Mouse (Mus musculus): Measurements from ENCODE around the gene Gm10959. TPM values are rescaled to one million over a fixed set of nuclear protein-coding genes. Genes with fewer than 3 reads are reported as not detected.
"Not testable (repeated sequence)": the region's sequence is repeated elsewhere in the genome, so short reads cannot be mapped to it uniquely, and the experiment has no call there.

The Gm10959 gene
- polyA plus RNA-seq (2014; fragmentation: Nextera tagmentation; extraction: Ambion mirVana), result not detected in 2 replicates

DNA sequence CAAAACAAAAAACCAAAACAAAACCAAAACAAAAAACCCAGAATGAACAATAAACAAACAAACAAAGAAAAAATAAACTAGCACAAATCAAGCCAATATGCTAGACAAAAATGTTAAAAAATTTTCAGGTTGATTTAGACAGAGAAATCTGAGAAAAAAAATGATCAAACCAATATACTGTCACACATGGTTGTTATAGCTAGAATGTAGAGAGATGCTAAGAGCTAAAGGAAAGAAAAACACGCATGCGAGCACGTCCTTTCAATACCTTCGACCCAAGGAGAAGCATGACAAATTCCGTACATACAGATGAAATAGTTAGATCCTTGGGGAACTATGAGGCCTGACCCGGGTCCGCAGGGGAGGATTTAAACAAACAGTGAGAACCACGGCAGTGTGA, at the start of gene Gm10959:
Gene Gm10959 (minus strand): TSS at position 101 of the 400 bp plus-strand sequence.
- Histone ChIP-seq H3K36me3 (ENCODE audit: control insufficient read depth, insufficient read depth, low read length) (no peaks in the 10 kb centered on the region), H3K9ac (ENCODE audit: low read length) (no peak within 1 kb of the TSS), H3K4me3 (ENCODE audit: low read depth, low read length) (no peak within 1 kb of the TSS), H3K4me2 (ENCODE audit: low read depth) (no peak within 1 kb of the TSS), H3K27ac (ENCODE audit: low read depth, low read length) (no peak within 1 kb of the TSS), H3K9me3 (ENCODE audit: control insufficient read depth, low read length) (no peaks in the 10 kb centered on the region), H3K4me1 (ENCODE audit: control insufficient read depth, insufficient read depth, low read length) (no peaks in the 10 kb centered on the region), H3K27me3 (ENCODE audit: control insufficient read depth, insufficient read depth, low read length) (no peaks in the 10 kb centered on the region)
- WGBS, result 75% methylated on average over 8 of the region's 8 CpGs
- ATAC-seq (ENCODE audit: insufficient read depth, low FRiP score, low TSS enrichment) (no peak), DNase-seq (ENCODE audit: low spot score) (no peak)

DNA sequence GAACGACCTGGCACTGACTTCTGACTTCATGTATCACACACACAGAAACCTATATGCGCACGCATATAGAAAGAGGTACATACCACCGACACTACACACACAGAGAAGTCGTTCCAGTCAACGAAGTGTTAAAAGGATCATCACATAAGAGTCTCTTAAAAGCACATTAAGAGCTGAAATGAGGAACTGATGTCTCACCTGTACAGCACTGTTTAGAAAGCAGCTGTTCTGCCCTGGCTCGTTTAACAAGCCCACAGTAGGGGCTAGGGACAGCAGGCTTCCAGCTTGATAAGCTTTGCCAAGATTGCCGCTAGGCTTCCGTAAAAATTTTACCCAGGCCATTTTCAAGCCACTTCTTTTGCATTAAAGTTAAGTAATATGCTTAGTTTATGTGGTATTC, 49.2 kb upstream of the Gm10959 start:
- no peaks in the 10 kb centered on the region for H3K4me1 ChIP-seq (ENCODE audit: control insufficient read depth, insufficient read depth, low read length)
- no peak overlapping the region for H3K4me3 ChIP-seq (ENCODE audit: low read depth, low read length)
- H3K9ac ChIP-seq (ENCODE audit: low read length), result no peak overlapping the region
- 90% methylated on average over 9 of the region's 9 CpGs for WGBS
- DNase-seq (ENCODE audit: low spot score) (no peak), ATAC-seq (ENCODE audit: insufficient read depth, low FRiP score, low TSS enrichment) (no peak)
- H3K9me3 ChIP-seq (ENCODE audit: control insufficient read depth, low read length), result no peaks in the 10 kb centered on the region
- no peaks in the 10 kb centered on the region for H3K27me3 ChIP-seq (ENCODE audit: control insufficient read depth, insufficient read depth, low read length)
- H3K4me2 ChIP-seq (ENCODE audit: low read depth), result no peak overlapping the region
- no peak overlapping the region for H3K27ac ChIP-seq (ENCODE audit: low read depth, low read length)
- H3K36me3 ChIP-seq (ENCODE audit: control insufficient read depth, insufficient read depth, low read length), result no peaks in the 10 kb centered on the region

DNA sequence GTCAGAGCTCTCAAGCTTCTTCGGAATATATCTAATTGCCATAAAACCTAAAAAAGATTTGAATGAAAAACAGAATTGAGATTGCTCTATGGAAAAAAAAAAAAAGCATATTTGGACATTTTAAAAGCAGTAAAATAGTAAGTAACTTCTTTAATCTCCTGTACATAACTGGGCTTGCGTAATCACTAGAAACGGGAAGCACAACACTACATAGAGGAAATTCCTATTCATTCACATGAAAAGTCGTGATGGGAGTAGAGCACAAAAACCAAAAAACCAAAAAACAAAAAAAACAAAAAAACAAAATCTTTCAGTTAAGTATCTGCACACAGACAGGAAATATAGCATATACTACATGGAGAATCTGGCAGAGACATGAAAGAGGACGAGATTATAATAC, 45.1 kb upstream of the Gm10959 start:
- no peaks in the 10 kb centered on the region for H3K4me1 ChIP-seq (ENCODE audit: control insufficient read depth, insufficient read depth, low read length)
- no peak for DNase-seq (ENCODE audit: low spot score)
- no peak overlapping the region for H3K9ac ChIP-seq (ENCODE audit: low read length)
- H3K36me3 ChIP-seq (ENCODE audit: control insufficient read depth, insufficient read depth, low read length), result no peaks in the 10 kb centered on the region
- no peak for ATAC-seq (ENCODE audit: insufficient read depth, low FRiP score, low TSS enrichment)
- WGBS, result 92% methylated on average over 5 of the region's 5 CpGs
- no peak overlapping the region for H3K4me3 ChIP-seq (ENCODE audit: low read depth, low read length)
- no peaks in the 10 kb centered on the region for H3K9me3 ChIP-seq (ENCODE audit: control insufficient read depth, low read length)
- H3K27me3 ChIP-seq (ENCODE audit: control insufficient read depth, insufficient read depth, low read length), result no peaks in the 10 kb centered on the region
- no peak overlapping the region for H3K27ac ChIP-seq (ENCODE audit: low read depth, low read length)
- H3K4me2 ChIP-seq (ENCODE audit: low read depth), result no peak overlapping the region

DNA sequence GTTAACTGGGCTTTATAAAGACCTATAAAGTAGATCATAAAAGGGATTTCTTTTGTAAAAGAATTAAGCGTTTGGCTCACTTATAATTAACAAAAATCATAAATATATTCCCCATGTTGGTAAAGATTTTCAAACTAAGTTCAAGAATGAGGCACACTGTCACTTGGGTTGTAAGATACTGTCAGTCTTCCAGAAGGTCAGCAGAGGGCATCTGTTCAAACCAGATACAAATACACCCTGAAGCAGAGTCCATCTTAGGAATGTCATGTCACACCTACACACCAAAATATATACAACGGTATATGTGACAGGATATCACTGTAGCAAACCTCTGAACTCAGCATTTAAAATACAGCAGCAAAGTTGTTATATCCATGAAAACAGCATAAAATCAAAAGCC, 31.0 kb upstream of the Gm10959 start:
- H3K4me1 ChIP-seq (ENCODE audit: control insufficient read depth, insufficient read depth, low read length), result no peaks in the 10 kb centered on the region
- WGBS, result 97% methylated on average over 2 of the region's 2 CpGs
- no peak overlapping the region for H3K9ac ChIP-seq (ENCODE audit: low read length)
- H3K4me3 ChIP-seq (ENCODE audit: low read depth, low read length), result no peak overlapping the region
- ATAC-seq (ENCODE audit: insufficient read depth, low FRiP score, low TSS enrichment) (no peak), DNase-seq (ENCODE audit: low spot score) (no peak)
- H3K36me3 ChIP-seq (ENCODE audit: control insufficient read depth, insufficient read depth, low read length), result no peaks in the 10 kb centered on the region
- no peak overlapping the region for H3K27ac ChIP-seq (ENCODE audit: low read depth, low read length)
- H3K27me3 ChIP-seq (ENCODE audit: control insufficient read depth, insufficient read depth, low read length), result no peaks in the 10 kb centered on the region
- no peak overlapping the region for H3K4me2 ChIP-seq (ENCODE audit: low read depth)
- H3K9me3 ChIP-seq (ENCODE audit: control insufficient read depth, low read length), result no peaks in the 10 kb centered on the region

DNA sequence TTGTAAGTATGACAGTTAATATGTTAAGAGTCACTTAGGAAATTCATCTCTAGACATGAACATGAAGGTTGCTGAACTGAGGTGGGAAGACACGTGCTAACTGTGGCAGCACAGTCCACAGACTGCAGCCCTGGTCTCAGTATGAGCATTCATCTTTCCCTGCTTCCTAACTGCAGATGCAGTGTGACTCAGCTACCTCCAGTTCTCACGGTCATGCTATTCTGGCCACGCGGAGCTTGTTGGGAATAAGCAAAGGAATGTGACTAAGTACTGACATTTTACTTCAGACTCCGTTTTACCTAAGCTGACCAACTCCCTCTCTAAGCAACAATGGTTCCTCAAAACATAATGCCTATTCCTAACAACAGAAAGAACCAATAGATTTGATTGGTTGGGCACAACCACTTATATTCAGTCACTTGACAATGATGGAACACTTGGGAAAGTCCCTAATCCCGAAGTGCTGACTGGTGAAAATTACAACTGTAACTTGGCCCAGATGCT, 24.3 kb upstream of the Gm10959 start:
- DNase-seq (ENCODE audit: low spot score), result no peak
- H3K9me3 ChIP-seq (ENCODE audit: control insufficient read depth, low read length), result no peaks in the 10 kb centered on the region
- ATAC-seq (ENCODE audit: insufficient read depth, low FRiP score, low TSS enrichment), result no peak
- H3K27me3 ChIP-seq (ENCODE audit: control insufficient read depth, insufficient read depth, low read length), result no peaks in the 10 kb centered on the region
- no peak overlapping the region for H3K27ac ChIP-seq (ENCODE audit: low read depth, low read length)
- no peak overlapping the region for H3K9ac ChIP-seq (ENCODE audit: low read length)
- H3K4me1 ChIP-seq (ENCODE audit: control insufficient read depth, insufficient read depth, low read length), result no peaks in the 10 kb centered on the region
- H3K4me3 ChIP-seq (ENCODE audit: low read depth, low read length), result no peak overlapping the region
- H3K4me2 ChIP-seq (ENCODE audit: low read depth), result no peak overlapping the region
- no peaks in the 10 kb centered on the region for H3K36me3 ChIP-seq (ENCODE audit: control insufficient read depth, insufficient read depth, low read length)
- WGBS, result 81% methylated on average over 6 of the region's 6 CpGs

DNA sequence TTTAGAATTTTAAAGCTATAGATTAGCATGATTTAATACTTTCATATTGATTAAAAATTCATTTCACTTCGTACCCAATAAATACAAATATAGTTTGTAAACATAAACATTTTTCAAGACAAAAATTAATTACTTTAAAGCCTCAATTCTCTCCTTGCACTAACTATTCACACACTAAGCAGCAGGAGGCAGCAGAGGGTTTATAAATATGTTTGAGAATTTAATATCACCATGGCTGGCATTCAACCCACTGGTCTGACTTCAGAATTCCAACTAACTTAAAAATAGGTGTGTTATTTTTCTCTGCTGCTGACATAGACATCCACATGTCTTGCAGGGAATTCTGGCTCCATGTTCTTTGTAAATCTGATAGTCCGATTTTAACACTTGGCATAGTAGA, 20.1 kb upstream of the Gm10959 start:
- DNase-seq (ENCODE audit: low spot score), result peak; percentile 36
- no peak overlapping the region for H3K27ac ChIP-seq (ENCODE audit: low read depth, low read length)
- no peak for ATAC-seq (ENCODE audit: insufficient read depth, low FRiP score, low TSS enrichment)
- WGBS, result 86% methylated on average over 2 of the region's 2 CpGs
- H3K4me1 ChIP-seq (ENCODE audit: control insufficient read depth, insufficient read depth, low read length), result no peaks in the 10 kb centered on the region
- H3K4me3 ChIP-seq (ENCODE audit: low read depth, low read length), result no peak overlapping the region
- H3K36me3 ChIP-seq (ENCODE audit: control insufficient read depth, insufficient read depth, low read length), result no peaks in the 10 kb centered on the region
- no peak overlapping the region for H3K9ac ChIP-seq (ENCODE audit: low read length)
- H3K4me2 ChIP-seq (ENCODE audit: low read depth), result no peak overlapping the region
- H3K27me3 ChIP-seq (ENCODE audit: control insufficient read depth, insufficient read depth, low read length), result no peaks in the 10 kb centered on the region
- no peaks in the 10 kb centered on the region for H3K9me3 ChIP-seq (ENCODE audit: control insufficient read depth, low read length)

DNA sequence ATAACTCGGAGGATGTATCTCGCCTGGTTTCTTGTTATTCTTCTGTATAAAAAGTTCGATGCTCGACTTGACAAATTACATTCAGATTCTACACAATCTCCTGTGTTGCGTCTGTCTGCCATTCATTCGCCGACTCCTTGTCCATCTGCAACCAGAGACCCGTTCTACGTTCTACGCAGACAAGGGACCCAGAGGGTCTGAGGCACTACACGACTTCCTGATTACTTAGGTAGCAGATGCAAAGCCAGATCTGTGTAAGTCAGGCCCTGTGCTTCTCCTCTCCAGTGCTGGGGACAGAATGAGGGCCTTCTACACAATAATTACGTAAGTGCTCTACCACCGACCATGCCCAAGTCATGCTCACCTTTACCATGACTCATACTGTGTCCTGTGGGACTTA, 18.0 kb upstream of the Gm10959 start:
- H3K36me3 ChIP-seq (ENCODE audit: control insufficient read depth, insufficient read depth, low read length); H3K27ac ChIP-seq (ENCODE audit: low read depth, low read length); H3K27me3 ChIP-seq (ENCODE audit: control insufficient read depth, insufficient read depth, low read length); H3K4me2 ChIP-seq (ENCODE audit: low read depth); H3K9ac ChIP-seq (ENCODE audit: low read length); H3K4me3 ChIP-seq (ENCODE audit: low read depth, low read length); DNase-seq (ENCODE audit: low spot score); H3K4me1 ChIP-seq (ENCODE audit: control insufficient read depth, insufficient read depth, low read length); ATAC-seq (ENCODE audit: insufficient read depth, low FRiP score, low TSS enrichment); H3K9me3 ChIP-seq (ENCODE audit: control insufficient read depth, low read length): not testable (repeated sequence)
- 86% methylated on average over 13 of the region's 13 CpGs for WGBS

DNA sequence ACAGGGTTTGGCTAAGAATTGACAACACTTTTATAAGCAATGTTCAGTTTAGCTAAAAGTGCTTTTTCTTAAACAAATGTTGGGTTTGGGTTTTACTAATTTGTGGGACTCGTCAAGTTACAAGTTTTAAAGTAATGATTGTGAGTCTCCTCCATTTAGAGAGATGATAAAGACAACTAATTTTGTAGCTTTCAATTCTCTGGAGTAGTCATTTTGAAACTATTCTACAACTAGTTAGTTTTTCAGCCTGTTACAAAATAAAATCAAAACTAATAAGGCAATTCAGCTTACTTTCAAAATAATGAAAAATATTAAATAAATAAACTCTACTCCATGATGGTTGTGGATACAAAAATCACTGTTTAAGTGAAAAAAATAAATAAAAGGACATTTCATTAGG, 13.3 kb upstream of the Gm10959 start:
- H3K27ac ChIP-seq (ENCODE audit: low read depth, low read length), result no peak overlapping the region
- H3K4me3 ChIP-seq (ENCODE audit: low read depth, low read length), result no peak overlapping the region
- H3K4me1 ChIP-seq (ENCODE audit: control insufficient read depth, insufficient read depth, low read length), result no peaks in the 10 kb centered on the region
- DNase-seq (ENCODE audit: low spot score) (no peak), ATAC-seq (ENCODE audit: insufficient read depth, low FRiP score, low TSS enrichment) (no peak)
- H3K36me3 ChIP-seq (ENCODE audit: control insufficient read depth, insufficient read depth, low read length), result no peaks in the 10 kb centered on the region
- no peaks in the 10 kb centered on the region for H3K9me3 ChIP-seq (ENCODE audit: control insufficient read depth, low read length)
- 91% methylated on average over 1 of the region's 1 CpGs for WGBS
- H3K9ac ChIP-seq (ENCODE audit: low read length), result no peak overlapping the region
- H3K27me3 ChIP-seq (ENCODE audit: control insufficient read depth, insufficient read depth, low read length), result no peaks in the 10 kb centered on the region
- H3K4me2 ChIP-seq (ENCODE audit: low read depth), result no peak overlapping the region

DNA sequence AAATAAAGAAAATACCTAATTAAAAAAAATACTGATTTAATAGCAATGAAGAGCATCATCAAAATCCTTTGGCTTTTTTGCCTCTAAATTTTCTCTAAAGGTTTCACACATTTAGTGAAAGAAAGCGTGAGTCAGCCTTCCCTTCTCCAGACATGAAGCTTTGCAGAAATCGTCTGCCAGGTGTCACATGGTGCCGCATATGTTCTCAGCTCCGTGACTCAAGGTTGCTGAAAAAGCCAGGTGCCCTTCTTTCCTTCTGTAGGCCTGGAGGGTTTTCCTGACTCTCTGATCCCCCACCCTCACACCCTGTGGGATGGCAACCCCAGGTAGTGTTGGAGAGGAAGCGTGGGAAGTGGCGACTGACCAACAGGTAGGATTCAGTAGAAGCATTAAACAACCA, 10.6 kb upstream of the Gm10959 start:
- Histone ChIP-seq H3K4me1 (ENCODE audit: control insufficient read depth, insufficient read depth, low read length) (no peaks in the 10 kb centered on the region), H3K36me3 (ENCODE audit: control insufficient read depth, insufficient read depth, low read length) (peaks cover 2% of the 10 kb centered on the region; the same call in 1 of the 2 replicates), H3K27me3 (ENCODE audit: control insufficient read depth, insufficient read depth, low read length) (no peaks in the 10 kb centered on the region), H3K4me3 (ENCODE audit: low read depth, low read length) (no peak overlapping the region), H3K9me3 (ENCODE audit: control insufficient read depth, low read length) (no peaks in the 10 kb centered on the region), H3K27ac (ENCODE audit: low read depth, low read length) (no peak overlapping the region), H3K9ac (ENCODE audit: low read length) (no peak overlapping the region), H3K4me2 (ENCODE audit: low read depth) (no peak overlapping the region)
- 87% methylated on average over 6 of the region's 6 CpGs for WGBS
- ATAC-seq (ENCODE audit: insufficient read depth, low FRiP score, low TSS enrichment) (no peak), DNase-seq (ENCODE audit: low spot score) (no peak)
